Mouse (Mus musculus) cerebellum, adult 2 months (tissue): ENCODE data around the gene Fv1. TPM values are rescaled to one million over a fixed set of nuclear protein-coding genes. Genes with fewer than 3 reads are reported as not detected.
A peak's percentile ranks its signal among the peaks of the same experiment; 100 is the strongest.
"Not testable (repeated sequence)": the region's sequence is repeated elsewhere in the genome, so short reads cannot be mapped to it uniquely, and the experiment has no call there.

ENCODE experiments used
- DNase-seq, 2 experiments: peaks; one replicate each; pipeline ENCODE4 v3.0.0; 2021
- H3K27ac ChIP-seq: fragments of 200-500 bp; 2 replicates; pipeline ENCODE4 v1.5.1; 2012; ENCODE audit warnings: low read length, control low read depth, inconsistent platforms; ENCODE audit not compliant: insufficient read depth
- H3K27me3 ChIP-seq: fragments of 200-500 bp; 2 replicates; pipeline ENCODE4 v1.6.1; 2012; ENCODE audit warnings: inconsistent platforms, mild to moderate bottlenecking, low read length, moderate library complexity; ENCODE audit not compliant: control insufficient read depth, insufficient read depth
- H3K4me1 ChIP-seq: fragments of 200-500 bp; 2 replicates; pipeline ENCODE4 v1.6.1; 2011; ENCODE audit warnings: low read length; ENCODE audit not compliant: control insufficient read depth, insufficient read depth
- H3K4me3 ChIP-seq: fragments of 200-500 bp; replicated peaks from 2 replicates; pipeline ENCODE3; 2011; ENCODE audit warnings: mild to moderate bottlenecking, low read depth, low read length, control low read depth; ENCODE audit not compliant: insufficient read depth
- CTCF ChIP-seq: fragments of 200-500 bp; IDR thresholded peaks from 2 replicates; pipeline ENCODE4 v1.5.1; 2011; ENCODE audit warnings: low read depth, mild to moderate bottlenecking, control low read depth, low read length, moderate library complexity, borderline replicate concordance; ENCODE audit not compliant: insufficient read depth
- POLR2A ChIP-seq: fragments of 200-500 bp; IDR thresholded peaks from 2 replicates; pipeline ENCODE4 v1.6.1; 2011; ENCODE audit warnings: low read length, control low read depth, borderline replicate concordance; ENCODE audit not compliant: insufficient read depth
- WGBS: fragments of 180-500 bp; shearing (Covaris S2); methylation state at CpG from one replicate; pipeline ENCODE4 v1.1.7; 2018; 5-methylcytosine and 5-hydroxymethylcytosine counted together
- polyA plus RNA-seq: library from polyadenylated mRNA; depleted of rRNA; stranded (reverse); fragments of >200 nt; gene quantifications from 2 replicates; pipeline ENCODE4 v1.2.3, GENCODE M21; 2012; rRNA removed

Gene Fv1
- polyA plus RNA-seq: 8.6 and 8.7 TPM in 2 replicates

DNA sequence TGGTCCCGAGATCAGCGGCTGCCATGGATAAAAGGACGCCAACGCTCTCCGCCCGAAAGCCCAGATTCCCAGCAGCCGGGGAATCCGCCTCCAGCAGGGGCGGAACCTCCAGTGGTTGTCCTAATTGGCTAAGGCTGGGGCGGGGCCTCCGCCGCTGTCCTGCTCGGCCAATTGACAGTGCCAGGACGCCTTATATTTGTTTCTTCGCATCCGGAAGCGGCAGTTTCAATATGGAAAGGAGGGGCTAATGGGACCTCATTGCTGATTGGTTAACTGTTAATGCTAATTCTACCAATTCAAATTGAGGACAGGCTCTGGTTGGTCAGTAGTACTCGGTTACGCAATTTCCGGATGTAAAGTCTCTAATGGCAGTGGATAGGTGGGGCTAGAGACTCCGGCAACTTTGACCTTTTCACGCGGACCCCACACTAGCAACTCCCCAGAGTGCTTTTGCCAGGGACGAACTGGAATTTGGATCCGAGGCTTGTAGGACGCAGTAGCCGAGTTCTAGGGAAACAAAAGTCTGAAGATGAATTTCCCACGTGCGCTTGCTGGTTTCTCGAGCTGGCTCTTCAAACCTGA is at the start of gene Fv1, which contains the start of gene Miip:
Fv1 (plus strand) TSS at position 530 of the 582 bp plus-strand sequence.
Miip (minus strand) TSS at position 367 of the 582 bp plus-strand sequence.
- Histone ChIP-seq H3K4me1 (no peaks in the 10 kb centered on the region; the same call in 1 of the 2 replicates), H3K27ac (peak within 1 kb of the TSS; percentile 29; the same call in 1 of the 2 replicates), H3K4me3 (peak within 1 kb of the TSS; percentile 90), H3K27me3 (no peaks in the 10 kb centered on the region)
- TF ChIP-seq POLR2A: peak; percentile 54; the same call in 1 of the 2 replicates
- TF ChIP-seq CTCF: no peak
- under 1% methylated on average over 30 of the region's 30 CpGs for WGBS
- DNase-seq: peak; percentile 91 to 98

DNA sequence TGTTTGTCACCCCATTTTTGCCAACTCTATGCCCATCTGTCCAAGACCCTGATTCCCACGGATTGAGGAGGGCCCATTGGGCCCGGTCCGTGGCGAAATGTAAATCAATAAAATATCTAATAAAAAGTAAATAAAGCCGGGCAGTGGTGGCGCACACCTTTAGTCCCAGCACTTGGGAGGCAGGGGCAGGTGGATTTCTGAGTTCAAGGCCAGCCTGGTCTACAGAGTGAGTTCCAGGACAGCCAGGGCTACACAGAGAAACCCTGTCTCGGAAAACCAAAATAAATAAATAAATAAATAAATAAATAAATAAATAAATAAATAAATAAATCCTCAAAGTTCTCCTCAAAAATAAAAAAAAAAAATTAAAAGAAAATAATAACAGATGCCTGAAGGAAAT is 49.1 kb upstream of the Fv1 start:
- H3K4me3 ChIP-seq, H3K27me3 ChIP-seq, H3K27ac ChIP-seq, H3K4me1 ChIP-seq, DNase-seq: not testable (repeated sequence)
- 82% methylated on average over 7 of the region's 7 CpGs for WGBS

DNA sequence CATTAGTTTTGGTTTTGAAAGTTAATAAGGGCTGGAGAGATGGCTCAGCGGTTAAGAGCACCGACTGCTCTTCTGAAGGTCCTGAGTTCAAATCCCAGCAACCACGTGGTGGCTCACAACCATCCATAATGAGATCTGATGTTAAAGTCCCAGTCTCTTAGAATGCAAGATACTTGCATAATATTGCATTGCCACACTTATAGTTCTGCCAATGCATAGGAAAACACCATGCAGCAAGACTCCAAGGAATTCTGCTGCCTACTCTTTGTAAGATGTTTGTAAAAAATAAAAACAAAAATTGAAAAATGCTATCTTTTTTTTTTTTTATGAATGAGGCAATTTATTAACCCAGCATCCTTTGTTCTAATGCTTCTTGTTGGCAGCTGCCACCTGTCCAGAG is 47.4 kb upstream of the Fv1 start:
- not testable (repeated sequence) for H3K27ac ChIP-seq, DNase-seq, H3K4me1 ChIP-seq, H3K27me3 ChIP-seq, H3K4me3 ChIP-seq
- WGBS: 88% methylated on average over 3 of the region's 3 CpGs

DNA sequence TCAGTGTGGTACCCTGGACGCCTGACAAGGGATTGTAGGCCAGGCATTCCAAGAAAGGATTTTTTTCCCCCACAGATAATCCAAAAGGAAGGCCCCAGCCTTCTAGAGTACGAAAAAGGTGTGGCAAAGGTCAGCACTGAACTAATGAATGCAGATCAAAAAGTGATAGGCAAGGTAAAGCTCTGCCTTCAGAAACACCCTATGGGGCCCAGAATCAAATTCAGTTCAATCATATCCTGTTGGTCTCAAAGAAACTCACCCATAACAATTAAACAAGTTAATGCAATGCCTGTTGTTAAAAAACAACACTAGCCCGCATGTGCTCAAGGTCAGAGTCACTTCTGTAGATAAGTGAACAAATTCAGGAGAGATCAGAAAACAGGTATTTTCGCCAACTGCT is 44.4 kb upstream of the Fv1 start:
- Histone ChIP-seq H3K4me3 (no peak overlapping the region), H3K27me3 (no peaks in the 10 kb centered on the region; the same call in 1 of the 2 replicates), H3K4me1 (no peaks in the 10 kb centered on the region), H3K27ac (no peak overlapping the region)
- WGBS: 93% methylated on average over 4 of the region's 4 CpGs
- TF ChIP-seq POLR2A: no peak
- TF ChIP-seq CTCF: no peak
- DNase-seq: no peak

DNA sequence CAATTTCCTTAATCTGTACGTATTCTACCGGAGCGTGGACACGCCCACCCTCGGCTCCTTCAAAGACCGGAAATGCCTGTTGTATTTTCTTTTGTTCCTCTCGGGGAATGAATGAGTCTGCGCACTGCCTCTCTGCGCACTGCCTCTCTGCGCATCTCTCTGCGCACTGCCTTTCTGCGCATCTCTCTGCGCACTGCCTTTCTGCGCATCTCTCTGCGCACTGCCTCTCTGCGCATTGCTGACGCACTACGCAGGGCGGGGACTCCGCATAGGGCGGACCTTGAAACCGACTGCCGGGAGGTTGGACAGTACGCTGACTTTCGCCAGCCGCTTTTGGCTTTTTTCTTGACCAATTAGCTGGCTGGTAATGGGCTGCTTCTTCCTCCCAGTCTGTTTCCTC is 29.5 kb upstream of the Fv1 start:
- H3K27ac ChIP-seq, H3K27me3 ChIP-seq, H3K4me1 ChIP-seq, H3K4me3 ChIP-seq: not testable (repeated sequence)
- over 99% methylated on average over 19 of the region's 26 CpGs for WGBS
- DNase-seq: peak; percentile 35 to 59

DNA sequence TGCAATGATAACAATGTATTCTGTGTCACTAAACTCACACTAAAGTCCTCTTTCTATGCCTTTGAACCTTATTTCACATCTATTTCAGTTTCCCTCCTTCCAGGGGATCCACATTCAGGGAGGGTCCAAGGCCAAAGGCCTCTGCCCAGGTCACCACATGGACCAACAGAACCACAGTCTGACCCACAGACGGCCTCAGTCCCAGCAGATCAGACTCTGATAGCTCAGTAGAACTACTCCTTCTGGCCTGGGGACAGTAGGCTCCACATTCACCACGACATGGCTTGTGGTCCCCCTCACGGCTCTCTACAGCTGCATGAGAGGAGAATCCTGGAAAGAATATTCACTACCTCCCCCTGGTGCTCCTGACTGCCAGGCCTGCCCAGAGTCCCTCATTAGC is 25.9 kb upstream of the Fv1 start:
- Histone ChIP-seq H3K4me3 (no peak overlapping the region), H3K27ac (no peak overlapping the region), H3K27me3 (no peaks in the 10 kb centered on the region), H3K4me1 (no peaks in the 10 kb centered on the region)
- WGBS: 99% methylated on average over 3 of the region's 3 CpGs
- no peak for DNase-seq
- no peak for TF ChIP-seq CTCF
- TF ChIP-seq POLR2A: no peak

DNA sequence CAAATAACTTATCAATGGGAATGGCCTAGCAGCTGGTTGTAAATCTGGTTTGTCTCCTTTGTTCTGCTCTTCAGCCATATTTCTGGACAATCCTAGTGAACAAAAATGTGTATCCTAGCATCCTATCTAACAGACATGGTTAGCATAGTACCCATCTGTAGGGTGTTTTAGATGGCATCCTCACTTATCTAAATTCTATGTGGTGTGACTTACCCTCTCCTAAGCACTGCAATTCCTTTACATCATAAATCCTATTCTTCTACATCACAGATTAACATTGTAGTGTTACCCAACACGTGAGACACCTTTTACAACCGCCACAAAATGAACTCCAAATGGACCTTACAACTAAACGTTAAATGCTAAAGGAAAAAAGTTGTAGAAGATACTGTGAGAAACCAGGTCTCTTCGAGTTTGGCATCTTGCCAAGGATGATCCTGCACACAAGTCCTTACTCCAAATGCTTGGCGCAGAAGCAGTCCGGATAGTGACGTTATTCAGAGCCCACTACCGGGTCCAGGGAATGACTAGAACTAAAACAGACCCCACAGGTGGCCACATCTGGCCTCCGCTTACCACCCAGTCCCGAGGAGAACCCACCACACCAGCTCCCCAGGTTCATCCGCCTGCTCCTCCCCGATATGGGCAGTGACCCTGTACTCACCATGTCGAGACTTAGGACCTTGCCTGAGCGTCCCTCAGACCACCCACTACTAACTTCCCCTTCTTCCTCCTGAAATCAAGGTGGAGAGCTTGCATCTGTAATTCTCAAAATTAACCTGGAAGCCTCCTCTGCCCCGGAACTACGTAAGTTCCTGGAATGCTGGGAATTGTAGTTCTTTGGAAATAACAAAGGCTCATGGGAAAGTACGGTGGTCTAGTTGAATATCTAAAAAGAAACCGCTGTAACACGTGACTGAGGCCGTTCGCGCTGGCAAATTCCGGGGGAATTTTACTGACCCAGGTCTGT is 20.9 kb upstream of the Fv1 start, which contains the start of gene Zfp933:
Zfp933 (minus strand) TSS at position 753 of the 970 bp plus-strand sequence.
- no peak for TF ChIP-seq CTCF
- peak; percentile 56; the same call in 1 of the 2 replicates for TF ChIP-seq POLR2A

DNA sequence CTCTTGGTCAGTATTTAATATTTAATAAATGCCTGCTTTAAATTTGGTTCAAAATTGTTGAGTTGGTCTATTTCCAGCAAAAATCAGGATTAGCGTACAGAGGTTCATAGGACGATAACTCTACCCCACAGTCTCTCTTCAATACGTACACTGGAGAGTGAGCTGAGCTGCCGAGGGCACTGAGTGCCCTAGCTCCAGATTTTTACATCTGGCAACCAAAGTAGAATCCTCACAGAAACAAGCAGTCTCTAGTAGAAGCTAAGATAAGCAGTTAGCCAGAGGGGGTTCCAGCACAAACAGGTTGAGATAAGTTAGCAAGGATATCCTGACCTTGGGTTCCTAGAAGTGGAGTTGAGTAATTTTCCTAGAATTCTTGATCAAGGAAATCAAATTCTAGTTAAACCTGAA is 20.2 kb upstream of the Fv1 start:
- Histone ChIP-seq H3K27ac (no peak overlapping the region), H3K27me3 (no peaks in the 10 kb centered on the region), H3K4me1 (no peaks in the 10 kb centered on the region), H3K4me3 (peak overlapping the region; percentile 84)
- 0% methylated on average over 4 of the region's 4 CpGs for WGBS
- TF ChIP-seq CTCF: no peak
- no peak for TF ChIP-seq POLR2A
- no peak for DNase-seq

More for the DNA sequence above, 20.9 kb upstream of the Fv1 start, which contains the start of gene Zfp933:
- Histone ChIP-seq H3K27me3 (no peaks in the 10 kb centered on the region), H3K27ac (no peak within 1 kb of the TSS), H3K4me3 (peak within 1 kb of the TSS; percentile 84), H3K4me1 (no peaks in the 10 kb centered on the region)
- DNase-seq: peak; percentile 70 to 90
- 1% methylated on average over 23 of the region's 23 CpGs for WGBS
